Mouse (Mus musculus) E14TG2a.4 (cell line): ENCODE data around the gene 3300002I08Rik.
A peak's percentile ranks its signal among the peaks of the same experiment; 100 is the strongest.
"Not testable (repeated sequence)": the region's sequence is repeated elsewhere in the genome, so short reads cannot be mapped to it uniquely, and the experiment has no call there.

ENCODE experiments used
- H3K27me3 ChIP-seq: 2 replicates; pipeline ENCODE4 v1.6.1; 2014; ENCODE audit warnings: low read length, control low read depth; ENCODE audit not compliant: insufficient read depth
- H3K36me3 ChIP-seq: 2 replicates; pipeline ENCODE4 v1.6.1; 2014; ENCODE audit warnings: low read length, control low read depth; ENCODE audit not compliant: insufficient read depth
- H3K4me1 ChIP-seq: replicated peaks from 2 replicates; pipeline ENCODE4 v1.6.1; 2014; ENCODE audit warnings: low read depth, low read length, control low read depth
- H3K4me3 ChIP-seq: replicated peaks from 2 replicates; pipeline ENCODE4 v1.5.1; 2014; ENCODE audit warnings: mild to moderate bottlenecking, low read length
- H3K9me3 ChIP-seq: 2 replicates; pipeline ENCODE4 v1.6.1; 2014; ENCODE audit warnings: low read length, control low read depth
- CTCF ChIP-seq: conservative IDR thresholded peaks from 2 replicates; pipeline ENCODE4 v1.5.1; 2014; ENCODE audit warnings: low read length
- NANOG ChIP-seq: IDR thresholded peaks from 2 replicates; pipeline ENCODE4 v1.6.1; 2014; ENCODE audit warnings: borderline replicate concordance, low read length, mixed read lengths
- POU5F1 ChIP-seq: IDR thresholded peaks from 2 replicates; pipeline ENCODE4 v1.6.1; 2014; ENCODE audit warnings: low read length, borderline replicate concordance

3300002I08Rik gene

DNA sequence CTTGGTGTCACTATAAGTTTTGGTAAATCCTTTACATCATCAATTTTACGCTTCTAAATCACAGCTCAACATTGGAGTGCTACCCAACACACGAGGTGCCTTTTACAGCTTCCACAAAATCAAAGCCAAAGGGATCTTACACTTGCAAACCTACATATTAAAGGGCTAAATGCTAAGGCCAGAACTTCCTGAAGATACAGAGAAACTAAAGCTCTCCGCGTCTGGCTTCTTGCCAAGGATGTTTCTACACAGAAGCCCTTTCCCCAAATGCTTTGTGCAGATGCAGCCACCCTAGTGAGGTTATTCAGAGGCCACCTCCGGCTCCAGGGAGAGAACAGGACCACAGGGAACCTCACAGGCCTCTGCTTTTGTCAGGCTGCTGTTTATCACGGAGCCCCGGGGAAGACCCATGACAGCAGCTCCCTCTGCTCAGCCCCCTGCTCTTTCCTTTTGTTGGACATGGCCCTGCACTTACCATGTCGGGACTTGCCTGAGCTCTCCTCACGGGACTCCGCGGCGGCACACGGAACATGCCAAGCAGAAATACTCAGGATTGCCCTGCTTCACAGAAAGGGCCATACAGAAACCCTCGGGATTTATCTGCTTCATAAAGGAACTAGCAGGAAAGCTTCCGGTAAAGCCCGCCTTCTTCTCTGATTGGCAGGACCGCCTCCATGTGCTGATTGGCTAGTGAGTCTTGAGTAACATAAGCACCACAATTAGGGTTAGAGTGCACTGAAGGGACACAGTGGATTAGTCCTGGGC, at the start of gene 3300002I08Rik:
Gene 3300002I08Rik (minus strand): TSS at position 653 of the 765 bp plus-strand sequence.
- H3K27me3 ChIP-seq, H3K36me3 ChIP-seq, H3K9me3 ChIP-seq: not testable (repeated sequence)
- peak within 1 kb of the TSS; percentile 84 for H3K4me3 ChIP-seq
- H3K4me1 ChIP-seq = peaks cover 12% of the 10 kb centered on the region; the same call in 1 of the 2 replicates

DNA sequence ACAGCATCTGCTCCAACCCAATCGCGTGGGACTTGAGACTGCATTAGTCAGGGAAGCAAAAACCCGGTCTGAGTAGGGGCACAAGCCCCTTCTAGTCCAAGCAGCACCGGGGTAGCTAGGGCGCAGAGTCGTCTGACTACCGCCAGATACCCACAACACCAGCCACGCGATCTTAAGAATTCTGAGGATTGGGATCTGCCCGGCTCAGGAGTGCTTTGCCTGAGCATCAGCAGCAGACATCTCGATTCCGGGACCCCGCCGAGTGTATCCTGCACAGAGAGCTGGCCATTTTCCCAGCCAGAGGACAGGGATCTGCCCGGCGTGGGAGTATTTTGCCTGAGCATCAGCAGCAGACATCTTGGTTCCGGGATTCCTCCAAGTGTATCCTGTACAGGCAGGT, 49.6 kb upstream of the 3300002I08Rik start:
- H3K4me3 ChIP-seq = peak overlapping the region; percentile 81
- not testable (repeated sequence) for H3K36me3 ChIP-seq, H3K9me3 ChIP-seq, H3K27me3 ChIP-seq, H3K4me1 ChIP-seq

DNA sequence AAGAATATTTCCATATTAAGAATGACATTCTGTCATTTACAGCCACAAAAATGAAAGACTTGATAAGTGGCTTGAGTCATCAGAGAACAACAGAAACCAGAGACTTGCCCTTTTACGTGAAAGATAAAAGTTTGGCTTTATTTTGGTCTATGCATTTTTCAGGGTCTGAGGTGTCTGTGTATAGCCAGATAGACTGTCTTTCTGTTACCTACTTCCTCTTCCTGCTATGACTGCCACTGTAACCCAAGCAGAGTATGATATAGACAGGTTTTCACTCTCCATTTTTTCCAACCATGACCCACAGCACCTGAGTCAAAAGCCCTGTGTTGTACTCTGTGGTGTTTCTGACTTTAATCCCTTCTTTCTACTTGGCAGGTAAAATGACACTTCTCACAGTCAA, 27.6 kb upstream of the 3300002I08Rik start:
- Histone ChIP-seq H3K4me3 (no peak overlapping the region), H3K36me3 (no peaks in the 10 kb centered on the region), H3K4me1 (peaks cover 8% of the 10 kb centered on the region), H3K27me3 (no peaks in the 10 kb centered on the region), H3K9me3 (no peaks in the 10 kb centered on the region)
- TF ChIP-seq CTCF (no peak), POU5F1 (no peak), NANOG (no peak)

DNA sequence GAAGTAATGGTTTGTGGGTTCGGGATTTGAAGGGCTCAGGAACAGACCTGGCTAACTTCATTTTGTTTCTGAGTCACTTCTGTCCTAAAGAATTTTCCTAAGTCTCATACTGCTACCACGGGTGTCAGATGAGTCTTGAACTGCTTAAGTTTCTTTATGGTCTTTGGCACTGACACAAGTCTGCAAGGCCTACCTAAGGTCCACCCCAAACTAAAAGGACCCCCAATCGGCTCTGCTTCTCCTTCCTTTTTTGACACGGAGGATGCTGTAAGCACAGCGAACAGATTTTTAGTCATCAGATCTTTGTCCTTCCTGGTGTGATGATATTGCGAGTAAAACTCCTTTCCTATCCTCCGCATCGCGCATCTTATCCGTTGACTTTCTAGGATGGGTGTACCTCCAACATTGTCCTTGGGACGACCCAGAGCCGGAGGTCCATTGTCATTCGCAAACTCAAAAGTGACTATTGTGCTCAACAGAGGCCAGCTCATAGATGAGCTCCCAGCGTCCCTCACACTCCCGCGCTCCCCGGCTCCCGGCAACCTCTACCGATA, 23.1 kb upstream of the 3300002I08Rik start:
- not testable (repeated sequence) for H3K36me3 ChIP-seq, H3K4me1 ChIP-seq, H3K4me3 ChIP-seq, H3K9me3 ChIP-seq, H3K27me3 ChIP-seq

DNA sequence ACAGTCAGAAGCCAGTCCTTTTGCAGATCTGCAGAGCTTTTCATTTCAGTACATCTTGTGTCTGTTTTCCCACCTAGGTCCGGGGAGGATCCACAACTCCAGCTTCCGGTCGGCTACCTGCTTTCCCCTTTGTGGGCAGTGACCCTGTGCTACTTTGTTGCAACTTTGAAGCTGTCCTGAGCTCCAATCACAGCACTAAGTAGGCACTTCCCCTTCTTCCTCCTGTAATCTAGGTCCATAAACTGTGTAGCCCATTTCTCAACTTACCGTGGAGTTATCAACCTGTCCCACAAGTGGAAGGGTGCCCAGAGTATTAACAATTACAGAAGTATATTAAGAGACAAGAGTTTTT, 289 bp upstream of the 3300002I08Rik start:
- Histone ChIP-seq H3K4me1 (peaks cover 12% of the 10 kb centered on the region; the same call in 1 of the 2 replicates), H3K27me3 (no peaks in the 10 kb centered on the region), H3K36me3 (no peaks in the 10 kb centered on the region), H3K9me3 (no peaks in the 10 kb centered on the region), H3K4me3 (peak overlapping the region; percentile 84)
- TF ChIP-seq CTCF (no peak), POU5F1 (no peak), NANOG (no peak)

DNA sequence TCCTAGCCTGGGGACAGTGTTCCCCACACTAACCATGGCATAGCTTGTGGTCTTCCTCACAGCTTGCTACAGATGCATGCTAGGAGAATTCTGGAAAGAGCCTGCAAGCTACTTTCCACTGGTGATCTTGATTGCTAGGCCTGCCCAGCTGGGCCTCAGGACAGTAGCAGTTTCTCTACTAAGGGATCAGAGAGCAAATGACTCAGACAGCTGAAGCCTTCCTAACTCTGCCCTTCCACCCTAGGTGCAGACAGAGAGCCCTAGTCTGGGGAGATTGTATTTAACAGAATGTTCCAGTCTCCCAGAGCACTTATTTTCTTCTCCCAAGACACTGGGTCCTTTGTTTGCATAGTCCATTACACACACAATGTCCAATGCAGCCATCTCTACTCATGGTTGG, 5.4 kb downstream of the 3300002I08Rik start:
- H3K27me3 ChIP-seq, H3K4me3 ChIP-seq, H3K4me1 ChIP-seq, H3K36me3 ChIP-seq: not testable (repeated sequence)
- H3K9me3 ChIP-seq = peaks cover 14% of the 10 kb centered on the region

DNA sequence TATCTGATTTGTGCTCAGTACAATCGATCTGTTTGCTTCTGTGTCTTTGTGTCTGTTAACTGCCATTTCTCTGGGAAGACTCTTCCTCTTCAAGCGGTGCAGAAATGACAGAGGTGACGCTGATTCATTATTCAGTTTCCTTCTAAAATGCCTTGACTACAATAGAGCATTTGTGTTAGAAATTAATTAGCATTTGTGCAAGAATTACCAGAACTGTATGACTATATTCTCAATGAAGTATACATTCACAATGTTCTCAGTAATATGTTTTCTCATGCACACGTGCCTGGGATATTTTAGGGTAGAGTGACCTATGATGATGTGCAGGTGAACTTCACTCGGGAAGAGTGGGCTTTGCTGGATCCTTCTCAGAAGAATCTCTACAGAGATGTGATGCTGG, 39.2 kb downstream of the 3300002I08Rik start, which contains the start of gene Gm10130:
Gene Gm10130 (plus strand): TSS at position 301 of the 400 bp plus-strand sequence.
- peaks cover 60% of the 10 kb centered on the region for H3K36me3 ChIP-seq
- H3K9me3 ChIP-seq = no peaks in the 10 kb centered on the region
- no peak within 1 kb of the TSS for H3K4me3 ChIP-seq
- no peak for TF ChIP-seq CTCF
- no peak for TF ChIP-seq POU5F1
- TF ChIP-seq NANOG = no peak
- H3K27me3 ChIP-seq = no peaks in the 10 kb centered on the region
- H3K4me1 ChIP-seq = peaks cover 31% of the 10 kb centered on the region

DNA sequence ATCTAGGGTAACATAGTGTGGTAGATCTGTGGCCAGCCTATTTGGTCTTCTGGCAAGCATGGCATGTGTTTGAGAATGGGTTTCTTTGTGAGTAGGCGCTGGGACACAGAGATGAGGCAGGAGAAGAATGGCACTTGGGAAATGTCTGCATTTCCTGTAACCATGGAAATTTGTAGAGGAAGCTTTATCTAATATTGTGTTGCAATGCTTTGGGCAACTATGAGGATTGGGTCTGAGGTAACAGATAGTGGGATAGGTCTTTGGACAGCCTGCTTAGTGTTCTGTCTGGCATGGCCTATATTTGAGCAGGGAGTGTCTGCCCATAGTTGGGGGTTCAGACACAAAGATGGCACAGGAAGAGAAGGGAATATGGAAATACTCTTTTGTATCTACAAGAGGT, 43.6 kb downstream of the 3300002I08Rik start:
- peaks cover 67% of the 10 kb centered on the region for H3K4me1 ChIP-seq
- H3K9me3 ChIP-seq = no peaks in the 10 kb centered on the region
- no peak overlapping the region for H3K4me3 ChIP-seq
- no peaks in the 10 kb centered on the region for H3K27me3 ChIP-seq
- peaks cover 76% of the 10 kb centered on the region for H3K36me3 ChIP-seq
- no peak for TF ChIP-seq POU5F1

DNA sequence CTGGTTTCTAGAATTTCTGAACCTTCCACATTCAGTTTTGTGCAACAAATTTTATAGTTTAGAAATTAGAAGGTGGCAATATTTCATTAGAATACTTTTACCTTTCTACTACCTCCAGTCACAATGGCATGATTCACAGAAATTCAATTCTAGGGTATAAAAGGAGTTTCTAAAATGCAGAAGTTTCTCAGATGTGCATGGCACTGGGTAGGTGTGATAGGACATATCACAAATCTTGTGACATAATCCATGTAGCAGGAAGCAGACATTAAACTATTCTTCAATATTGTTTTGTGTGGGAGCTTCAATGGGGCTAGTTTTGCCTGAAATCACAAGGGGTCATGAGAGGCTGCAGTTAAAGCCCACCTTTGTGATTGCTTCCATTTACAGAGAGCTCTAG, 46.4 kb downstream of the 3300002I08Rik start:
- Histone ChIP-seq H3K36me3 (peaks cover 59% of the 10 kb centered on the region), H3K9me3 (no peaks in the 10 kb centered on the region), H3K27me3 (no peaks in the 10 kb centered on the region), H3K4me3 (no peak overlapping the region), H3K4me1 (peaks cover 63% of the 10 kb centered on the region)
- no peak for TF ChIP-seq NANOG
- TF ChIP-seq CTCF = no peak
- TF ChIP-seq POU5F1 = no peak

DNA sequence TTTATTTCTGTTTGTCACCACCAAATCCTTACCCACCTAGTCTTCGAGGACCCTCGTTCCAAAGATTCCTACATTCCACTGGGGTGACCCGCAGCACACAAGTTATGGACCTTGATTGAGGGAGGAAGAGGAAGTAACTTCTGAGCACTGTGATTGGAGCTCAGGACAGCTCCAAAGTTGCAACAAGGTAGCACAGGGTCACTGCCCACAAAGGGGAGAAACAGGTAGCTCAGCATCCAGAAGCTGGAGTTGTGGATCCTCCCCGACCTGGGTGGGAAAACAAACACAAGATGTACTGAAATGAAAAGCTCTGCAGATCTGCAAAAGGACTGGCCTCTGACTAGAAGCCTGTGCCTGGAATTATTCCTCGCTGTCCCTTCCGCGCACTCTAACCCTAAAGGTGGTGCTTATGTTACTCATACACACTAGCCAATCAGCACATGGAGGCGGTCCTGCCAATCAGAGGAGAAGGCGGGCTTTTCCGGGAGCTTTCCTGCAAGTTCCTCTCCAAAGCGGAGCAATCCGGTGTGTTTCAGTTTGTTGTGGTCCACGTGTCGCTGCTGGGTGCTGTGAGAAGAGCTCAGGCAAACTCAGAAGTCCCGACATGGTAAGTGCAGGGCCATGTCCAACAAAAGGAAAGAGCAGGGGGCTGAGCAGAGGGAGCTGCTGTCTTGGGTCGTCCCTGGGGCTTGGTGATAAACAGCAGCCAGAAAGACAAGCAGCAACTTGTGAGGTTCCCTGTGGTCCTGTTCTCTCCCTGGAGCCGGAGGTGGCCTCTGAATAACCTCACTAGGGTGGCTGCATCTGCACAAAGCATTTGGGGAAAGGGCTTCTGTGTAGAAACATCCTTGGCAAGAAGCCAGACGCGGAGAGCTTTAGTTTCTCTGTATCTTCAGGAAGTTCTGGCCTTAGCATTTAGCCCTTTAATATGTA, 51.3 kb downstream of the 3300002I08Rik start:
- not testable (repeated sequence) for H3K27me3 ChIP-seq, H3K9me3 ChIP-seq
- H3K36me3 ChIP-seq = peaks cover 30% of the 10 kb centered on the region
- H3K4me1 ChIP-seq = peaks cover 31% of the 10 kb centered on the region
- peak overlapping the region; percentile 84 for H3K4me3 ChIP-seq
